Mouse (Mus musculus): Measurements from ENCODE around the gene Cfl2.

Cfl2 gene

DNA sequence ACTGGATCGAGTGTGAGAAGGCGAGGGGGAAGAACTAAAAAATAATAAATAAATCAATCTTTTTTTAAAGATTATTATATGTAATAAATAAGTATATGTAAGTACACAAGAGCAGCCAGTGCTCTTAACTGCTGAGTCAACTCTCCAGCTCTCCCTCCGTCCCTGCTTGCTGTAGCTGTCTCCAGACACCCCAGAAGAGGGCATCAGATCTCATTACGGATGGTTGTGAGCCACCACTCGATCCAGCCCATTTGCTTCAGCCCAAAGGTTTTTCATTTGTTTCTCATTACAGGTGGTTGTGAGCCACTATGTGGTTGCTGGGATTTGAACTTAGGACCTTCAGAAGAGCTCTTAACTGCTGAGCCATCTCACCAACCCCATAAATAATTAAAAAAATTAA lies 32.8 kb downstream of the Cfl2 start:
- no peak for DNase-seq (ENCODE audit: low read depth)

DNA sequence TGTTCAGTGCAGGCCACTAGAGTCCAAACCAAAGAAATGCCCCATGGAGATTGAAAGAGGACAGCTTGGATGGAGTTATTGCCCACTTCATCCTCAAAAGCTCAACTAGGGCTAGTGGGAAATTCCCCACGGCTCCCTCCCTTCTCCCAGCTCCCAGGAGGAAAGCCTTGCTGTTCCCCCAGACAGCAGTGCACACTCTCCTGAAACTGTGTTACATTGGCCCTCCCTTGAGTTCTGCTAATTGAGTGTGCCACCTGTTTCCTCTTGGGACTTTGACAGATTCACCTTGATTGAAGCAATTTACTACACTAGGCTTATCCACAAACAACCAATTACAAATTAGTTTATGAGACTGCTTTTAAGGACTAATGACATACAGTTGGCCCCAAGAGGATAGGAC lies 34.6 kb downstream of the Cfl2 start:
- DNase-seq (ENCODE audit: low read depth): no peak

DNA sequence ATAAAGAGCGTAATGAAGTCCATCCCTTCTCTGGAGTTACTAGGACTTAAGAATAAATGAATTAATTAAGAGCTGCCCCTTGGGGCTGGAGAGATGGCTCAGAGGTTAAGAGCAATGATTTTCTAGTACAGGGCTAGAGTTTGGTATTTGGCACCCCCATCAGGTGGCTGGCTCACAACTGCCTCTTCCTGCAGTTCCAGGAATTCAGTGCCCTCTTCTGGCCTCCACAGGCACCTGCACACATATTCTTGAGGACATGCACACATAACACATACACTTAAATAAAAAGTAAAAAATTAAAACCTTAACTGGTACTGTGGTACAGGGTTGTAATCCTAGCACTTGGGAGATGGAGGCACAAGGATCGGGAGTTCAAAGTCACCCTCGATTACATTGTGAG lies 37.5 kb downstream of the Cfl2 start:
- DNase-seq (ENCODE audit: low read depth): peak; percentile 38

DNA sequence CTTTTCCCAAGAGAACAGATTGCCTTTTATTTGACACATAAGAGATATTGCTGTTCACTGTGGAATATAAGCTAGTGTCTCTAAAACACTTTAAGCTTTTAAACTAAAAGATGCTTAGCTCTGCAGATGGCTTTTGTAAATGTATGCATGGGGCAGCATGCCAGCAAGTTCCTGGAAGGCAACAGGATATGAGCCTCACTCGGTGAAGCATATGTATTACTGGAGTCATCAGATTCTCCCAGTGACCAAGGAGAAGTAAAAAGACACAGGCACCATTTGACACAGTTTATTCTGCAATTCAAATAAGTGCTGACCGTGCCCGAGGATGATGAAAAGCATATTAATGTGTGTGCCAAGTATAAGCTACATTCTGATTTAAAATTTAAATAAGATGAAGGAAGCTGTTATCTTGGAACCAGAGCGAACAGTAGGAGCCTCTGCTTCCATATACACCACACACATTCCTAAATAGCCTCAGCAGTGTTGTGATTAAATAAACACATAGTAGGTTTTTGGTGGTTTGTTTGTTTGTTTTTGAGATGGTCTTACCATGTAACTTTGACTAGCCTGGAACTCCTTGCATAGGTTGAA lies 39.7 kb downstream of the Cfl2 start:
- no peak for DNase-seq (ENCODE audit: low read depth)

DNA sequence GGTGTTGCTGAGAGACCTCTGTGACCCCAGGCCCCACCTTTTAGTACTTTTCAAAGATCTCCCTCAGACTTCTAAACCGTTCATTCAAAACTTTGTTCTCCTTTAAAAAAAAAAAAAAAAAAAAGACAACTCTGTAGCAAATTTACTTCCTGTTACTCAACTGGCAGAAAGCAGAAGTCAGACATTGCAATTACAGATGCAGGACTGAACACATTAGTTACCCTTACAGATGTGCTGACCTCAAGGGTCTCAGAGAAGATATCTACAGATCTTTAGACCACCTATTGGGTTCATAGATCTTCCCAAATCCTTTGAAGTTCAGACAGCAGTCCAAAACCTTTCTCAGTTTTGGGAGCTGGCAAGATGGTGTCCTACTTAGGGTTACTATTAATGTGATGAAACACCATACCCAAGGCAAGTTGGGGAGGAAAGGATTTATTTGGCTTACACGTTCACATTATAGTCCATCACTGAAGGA lies 42.0 kb downstream of the Cfl2 start:
- peak; percentile 12 for DNase-seq (ENCODE audit: low read depth)

DNA sequence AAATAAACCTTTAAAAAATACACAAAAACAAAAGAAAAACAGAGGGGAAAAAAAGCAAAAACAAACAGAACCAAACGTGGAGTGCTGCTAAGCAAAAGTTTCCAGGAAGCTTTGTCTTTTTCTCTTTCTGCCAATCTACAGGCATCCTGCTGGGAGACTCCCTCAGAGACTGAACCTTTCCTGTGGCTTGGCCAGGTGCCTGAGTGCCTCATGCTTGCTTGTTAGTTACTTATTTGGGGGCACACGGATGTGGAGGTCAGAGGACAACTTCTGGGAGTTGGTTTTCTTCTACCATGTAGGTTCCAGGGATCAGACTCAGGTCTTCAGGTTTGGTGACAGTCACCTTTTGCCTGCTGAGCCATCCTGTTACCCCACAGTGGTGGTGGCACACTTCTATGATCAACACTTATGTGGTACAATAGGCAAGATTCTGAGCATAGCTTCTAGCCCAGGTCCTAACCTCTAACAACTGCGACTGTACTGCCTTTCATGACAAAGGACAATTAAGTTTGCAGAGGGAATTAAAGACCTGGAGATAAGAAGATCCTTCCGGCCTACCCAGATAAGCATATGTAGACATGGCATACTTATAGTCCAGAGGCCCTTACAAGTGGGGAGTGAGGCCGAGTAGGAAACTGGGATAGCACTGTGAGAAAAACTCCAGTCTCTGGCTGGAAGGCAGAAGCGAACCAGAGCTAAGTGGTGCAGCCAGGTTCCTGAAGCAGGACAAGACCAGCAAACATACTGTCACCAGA lies 43.3 kb downstream of the Cfl2 start:
- DNase-seq (ENCODE audit: low read depth): no peak

DNA sequence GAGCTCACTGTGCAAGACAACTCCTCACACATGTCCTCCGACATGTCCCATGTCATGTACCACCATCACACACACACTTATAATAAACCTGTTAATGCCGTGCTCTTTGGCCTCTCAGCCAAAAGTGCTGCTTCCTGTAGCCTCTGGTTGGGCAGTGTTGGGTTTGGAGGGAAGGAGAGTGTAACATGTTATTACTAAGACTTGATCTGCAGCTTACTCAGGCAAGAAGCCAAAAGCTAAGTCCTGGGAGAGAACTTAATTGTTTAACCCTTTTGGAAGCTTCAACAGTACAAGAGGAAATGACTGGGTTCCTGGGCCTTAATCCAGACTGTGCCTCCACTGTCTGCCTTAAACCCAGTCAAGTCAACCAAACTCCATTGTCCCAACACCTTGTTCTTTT lies 52.5 kb downstream of the Cfl2 start:
- DNase-seq (ENCODE audit: low read depth): no peak

All from induced T-regulatory cell, adult 2 months (primary cell).